Mouse (Mus musculus) large intestine, adult 2 months (tissue): Measurements from ENCODE around the gene BC004004. TPM values are rescaled to one million over a fixed set of nuclear protein-coding genes. Genes with fewer than 3 reads are reported as not detected.

ENCODE experiments used
- polyA plus RNA-seq: library from polyadenylated mRNA; depleted of rRNA; stranded (reverse); fragments of >200 nt; gene quantifications from 2 replicates; pipeline ENCODE4 v1.2.3, GENCODE M21; 2012; rRNA removed

The BC004004 gene
- polyA plus RNA-seq, 1 experiment, result 75.5 TPM

Other genes with a start within 250 kb of the BC004004 start
- gene Srsf3, start 236.2 kb upstream of the BC004004 start, polyA plus RNA-seq, result 65.1 and 112 TPM in 2 replicates
- gene Cdkn1a, start 177.8 kb upstream of the BC004004 start, polyA plus RNA-seq, result 197 and 230 TPM in 2 replicates
- gene Rab44, start 154.6 kb upstream of the BC004004 start, polyA plus RNA-seq, result 0.45 and 1.2 TPM in 2 replicates
- 1.1 and 1.7 TPM in 2 replicates for gene Cpne5, start 30.6 kb upstream of the BC004004 start, polyA plus RNA-seq
- gene Ppil1, start 4.6 kb upstream of the BC004004 start, polyA plus RNA-seq, result 37.7 and 40.0 TPM in 2 replicates
- 1.4 and 1.5 TPM in 2 replicates for gene Pi16, start 48.9 kb downstream of the BC004004 start, polyA plus RNA-seq
- gene Mtch1, start 79.1 kb downstream of the BC004004 start, polyA plus RNA-seq, result 254 and 263 TPM in 2 replicates
- gene Fgd2, start 92.1 kb downstream of the BC004004 start, polyA plus RNA-seq, result 16.6 and 25.9 TPM in 2 replicates
- gene Pim1, start 222.0 kb downstream of the BC004004 start, polyA plus RNA-seq, result 47.7 and 66.8 TPM in 2 replicates